Mouse (Mus musculus) ES-Bruce4 (cell line): ENCODE measurements at regions not wholly inside any gene's neighbourhood (a gene's known extent, or its start where the extent isn't known, plus 50 kb on each side); places are given as distances from the start of the nearest gene placed in this dataset.

Experiments used
- H3K27ac ChIP-seq: 2 replicates; pipeline ENCODE4 v1.5.1; 2012; ENCODE audit warnings: low read length, inconsistent platforms; ENCODE audit not compliant: insufficient read depth
- H3K27me3 ChIP-seq: 2 replicates; pipeline ENCODE4 v1.6.1; 2012; ENCODE audit warnings: mild to moderate bottlenecking, low read length, inconsistent platforms; ENCODE audit not compliant: control insufficient read depth, poor library complexity, insufficient read depth, severe bottlenecking
- H3K36me3 ChIP-seq: 2 replicates; pipeline ENCODE4 v1.6.1; 2012; ENCODE audit warnings: inconsistent platforms, mild to moderate bottlenecking, low read length, moderate library complexity; ENCODE audit not compliant: control insufficient read depth, poor library complexity, insufficient read depth, severe bottlenecking
- H3K4me1 ChIP-seq: one replicate; pipeline ENCODE4 v1.8.1; 2011; ENCODE audit warnings: low read length; ENCODE audit not compliant: control insufficient read depth, insufficient read depth
- H3K4me3 ChIP-seq: 2 replicates; pipeline ENCODE4 v1.5.1; 2011; ENCODE audit warnings: low read depth, mild to moderate bottlenecking, low read length
- H3K9ac ChIP-seq: 2 replicates; pipeline ENCODE4 v1.6.1; 2012; ENCODE audit warnings: low read depth, mild to moderate bottlenecking, inconsistent platforms; ENCODE audit not compliant: poor library complexity, severe bottlenecking
- H3K9me3 ChIP-seq: replicated peaks from 2 replicates; pipeline ENCODE4 v1.6.1; 2012; ENCODE audit warnings: mild to moderate bottlenecking, low read length, inconsistent platforms; ENCODE audit not compliant: control insufficient read depth, poor library complexity, insufficient read depth, severe bottlenecking
- CTCF ChIP-seq: IDR thresholded peaks from one replicate; pipeline ENCODE4 v1.8.1; 2011; ENCODE audit warnings: low read depth, low read length
- EP300 ChIP-seq: IDR thresholded peaks from 2 replicates; pipeline ENCODE4 v1.6.1; 2011; ENCODE audit warnings: low read depth, low read length; ENCODE audit not compliant: insufficient read depth
- POLR2A ChIP-seq: IDR thresholded peaks from one replicate; pipeline ENCODE4 v1.8.1; 2011; ENCODE audit warnings: low read length; ENCODE audit not compliant: insufficient read depth

DNA sequence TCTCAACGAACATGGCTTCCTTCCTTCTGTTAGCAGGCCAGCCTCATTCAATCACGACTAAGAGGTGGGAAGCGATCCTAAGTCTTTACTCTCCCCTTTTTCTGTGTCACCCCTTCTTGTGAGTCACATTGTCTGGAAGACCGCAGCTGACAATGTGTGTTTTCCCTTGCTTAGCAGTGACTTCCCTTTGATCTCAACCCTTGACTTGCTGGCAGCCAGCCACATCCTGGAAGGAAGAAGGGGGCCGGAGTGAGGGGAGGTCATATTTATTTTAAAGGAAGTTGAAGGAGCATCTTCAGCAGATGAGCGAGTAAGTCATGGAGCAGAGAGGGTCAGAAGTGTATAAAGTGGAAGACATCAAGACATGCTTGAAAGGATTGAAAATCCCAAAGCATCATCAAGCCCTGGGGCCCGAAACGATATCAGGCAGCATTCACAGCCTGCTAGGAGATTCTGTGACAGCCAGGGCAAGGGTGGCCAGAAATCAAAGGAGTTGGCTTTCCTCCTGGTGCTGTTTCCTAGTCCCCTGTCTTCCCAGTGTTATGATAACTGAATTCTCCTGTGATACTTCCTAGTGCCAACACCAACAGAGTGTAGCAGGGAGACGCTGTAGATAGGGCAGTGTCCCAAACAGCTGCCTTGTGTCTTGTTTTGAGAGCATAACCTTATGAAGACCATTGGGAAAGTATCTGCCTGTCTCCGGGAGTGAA lies 245.9 kb downstream of the Ankrd16 start:
- no peak for TF ChIP-seq CTCF
- no peak for TF ChIP-seq POLR2A
- TF ChIP-seq EP300: no peak

GRCm38 (mm10) chr2:12026220-12026619 lies 248.5 kb downstream of the Ankrd16 start:
- Histone ChIP-seq H3K36me3 (no peaks in the 10 kb centered on the region), H3K9me3 (no peaks in the 10 kb centered on the region), H3K4me3 (no peak overlapping the region), H3K4me1 (no peaks in the 10 kb centered on the region), H3K27me3 (no peaks in the 10 kb centered on the region), H3K27ac (no peak overlapping the region), H3K9ac (no peak overlapping the region)
- no peak for TF ChIP-seq POLR2A
- peak; percentile 27 for TF ChIP-seq CTCF

More for the DNA sequence above, 245.9 kb downstream of the Ankrd16 start:
- Histone ChIP-seq H3K27ac (no peak overlapping the region), H3K4me3 (no peak overlapping the region), H3K27me3 (no peaks in the 10 kb centered on the region), H3K36me3 (no peaks in the 10 kb centered on the region), H3K4me1 (no peaks in the 10 kb centered on the region), H3K9me3 (no peaks in the 10 kb centered on the region), H3K9ac (no peak overlapping the region)

GRCm38 (mm10) chr2:12033518-12034322 lies 256.0 kb downstream of the Ankrd16 start:
- H3K4me1 ChIP-seq: no peaks in the 10 kb centered on the region
- H3K27me3 ChIP-seq: no peaks in the 10 kb centered on the region
- H3K36me3 ChIP-seq: no peaks in the 10 kb centered on the region
- no peak overlapping the region for H3K9ac ChIP-seq
- H3K9me3 ChIP-seq: no peaks in the 10 kb centered on the region
- no peak for TF ChIP-seq EP300
- TF ChIP-seq CTCF: no peak
- no peak overlapping the region for H3K4me3 ChIP-seq
- no peak overlapping the region for H3K27ac ChIP-seq

DNA sequence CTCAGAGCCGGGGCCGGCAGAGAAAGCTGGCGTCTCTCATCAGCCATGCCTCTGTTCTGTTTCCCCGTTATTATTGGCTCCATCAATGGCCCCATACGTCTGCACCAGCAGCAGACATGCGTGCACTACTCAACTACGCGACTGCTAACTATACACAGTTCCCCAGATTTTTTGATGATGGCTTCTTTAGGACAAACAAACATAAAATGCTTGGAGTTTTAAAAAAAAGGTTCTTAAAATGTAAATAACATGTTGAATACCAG lies 256.6 kb downstream of the Ankrd16 start:
- H3K9ac ChIP-seq: no peak overlapping the region
- no peaks in the 10 kb centered on the region for H3K27me3 ChIP-seq
- TF ChIP-seq EP300 (no peak), POLR2A (no peak), CTCF (no peak)
- no peak overlapping the region for H3K4me3 ChIP-seq
- H3K27ac ChIP-seq: no peak overlapping the region
- no peaks in the 10 kb centered on the region for H3K9me3 ChIP-seq
- H3K4me1 ChIP-seq: no peaks in the 10 kb centered on the region
- no peaks in the 10 kb centered on the region for H3K36me3 ChIP-seq

DNA sequence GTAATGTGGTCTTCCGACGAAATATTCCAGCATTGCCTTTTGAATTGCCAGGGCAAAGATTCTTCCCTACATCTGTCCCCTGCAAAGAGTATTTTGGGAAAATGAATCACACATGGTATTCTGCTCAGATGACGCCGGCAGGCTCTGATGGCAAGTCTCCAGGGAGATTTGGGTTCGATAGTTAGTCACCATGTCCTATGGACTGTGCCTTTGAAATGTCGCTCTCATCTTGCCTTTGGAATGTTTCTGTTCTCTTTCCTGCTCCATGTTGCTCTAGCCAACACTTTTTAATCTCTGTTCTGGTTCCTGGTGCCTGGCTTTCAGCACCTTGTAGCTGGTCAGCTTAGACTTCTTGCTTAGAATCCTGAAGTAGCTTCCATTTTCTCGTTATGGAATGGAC lies 252.3 kb downstream of the Itga8 start:
- Histone ChIP-seq H3K9me3 (peaks cover 15% of the 10 kb centered on the region), H3K9ac (no peak overlapping the region), H3K27ac (no peak overlapping the region), H3K36me3 (no peaks in the 10 kb centered on the region), H3K27me3 (no peaks in the 10 kb centered on the region; the same call in 1 of the 2 replicates), H3K4me1 (no peaks in the 10 kb centered on the region), H3K4me3 (no peak overlapping the region)
- TF ChIP-seq CTCF: no peak
- TF ChIP-seq POLR2A: no peak

DNA sequence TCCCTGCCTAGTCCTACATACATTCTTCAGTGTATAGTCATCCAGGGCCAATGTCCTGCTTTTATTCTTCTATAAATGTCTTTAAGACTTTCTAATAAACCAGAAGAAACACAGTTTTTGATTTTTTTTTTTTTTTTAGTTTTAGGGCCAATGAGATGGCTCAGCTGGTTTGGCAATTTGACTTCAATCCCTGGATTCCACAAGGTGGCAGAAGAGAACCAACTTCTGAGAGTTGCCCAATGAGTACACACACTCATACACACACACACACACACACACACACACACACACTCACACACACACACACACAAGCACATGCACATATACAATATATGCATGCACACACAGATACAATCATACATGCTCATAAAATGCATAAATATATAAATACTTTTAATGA lies 251.8 kb downstream of the Itga8 start:
- H3K9ac ChIP-seq: no peak overlapping the region
- TF ChIP-seq EP300 (no peak), POLR2A (no peak), CTCF (no peak)
- H3K36me3 ChIP-seq: no peaks in the 10 kb centered on the region
- H3K27ac ChIP-seq: no peak overlapping the region
- H3K27me3 ChIP-seq: no peaks in the 10 kb centered on the region; the same call in 1 of the 2 replicates
- H3K4me1 ChIP-seq: no peaks in the 10 kb centered on the region
- H3K9me3 ChIP-seq: peaks cover 15% of the 10 kb centered on the region
- H3K4me3 ChIP-seq: no peak overlapping the region
